Mouse (Mus musculus): ENCODE results near the gene Stat6. TPM values are rescaled to one million over a fixed set of nuclear protein-coding genes. Genes with fewer than 3 reads are reported as not detected.

Stat6 gene
- polyA plus RNA-seq, 1 experiment from 2014 or later, result 6.8 TPM

DNA sequence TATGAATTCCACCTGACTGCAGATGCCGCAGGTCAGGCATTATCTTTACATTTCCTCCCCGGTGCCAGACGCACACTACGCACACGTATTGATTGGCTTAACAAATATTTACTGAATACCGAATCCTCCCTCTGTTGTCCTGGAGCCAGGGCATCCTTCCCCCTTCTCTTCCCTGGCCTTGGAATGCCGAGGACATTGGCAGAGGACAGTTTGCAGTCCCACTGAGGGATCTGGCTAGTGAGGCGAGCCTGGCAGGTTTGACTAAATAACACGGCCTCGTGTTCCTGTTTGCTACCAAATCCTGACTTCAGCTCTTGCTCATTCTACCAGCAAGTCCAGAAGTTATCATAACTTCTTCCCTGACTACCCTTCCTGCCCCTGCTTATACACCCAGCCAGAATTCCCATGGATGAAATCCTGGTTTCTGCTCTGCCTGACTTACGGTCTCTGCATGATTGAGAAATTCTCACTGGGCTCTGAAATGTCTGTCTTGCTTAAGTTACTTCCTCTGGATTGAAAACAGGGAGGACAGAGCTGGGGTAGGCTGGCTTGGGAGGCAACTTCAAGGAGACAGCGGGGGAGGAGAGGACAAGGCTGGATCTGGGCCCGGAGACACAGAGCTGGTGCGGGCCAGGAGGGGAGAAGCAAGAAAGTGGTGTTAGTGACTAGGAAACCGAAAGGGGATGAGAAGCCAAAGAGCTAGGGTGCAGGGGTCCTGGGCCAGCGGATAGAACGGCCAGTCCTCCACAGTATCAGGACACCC, 42.8 kb upstream of the Stat6 start:
- DNase-seq (ENCODE audit: low spot score), result no peak
- Histone ChIP-seq H3K9ac (ENCODE audit: low read length) (no peak overlapping the region), H3K36me3 (ENCODE audit: control insufficient read depth, insufficient read depth, low read length) (no peaks in the 10 kb centered on the region; the same call in 1 of the 2 replicates), H3K27ac (ENCODE audit: low read depth, low read length) (no peak overlapping the region; the same call in 1 of the 2 replicates), H3K4me1 (replicated peaks; ENCODE audit: control insufficient read depth, insufficient read depth, low read length) (no peaks in the 10 kb centered on the region; the same call in 1 of the 2 replicates), H3K4me2 (ENCODE audit: low read depth, low read length, severe bottlenecking) (no peak overlapping the region), H3K27me3 (ENCODE audit: control insufficient read depth, insufficient read depth, low read length) (no peaks in the 10 kb centered on the region), H3K4me3 (ENCODE audit: low read depth, low read length) (no peak overlapping the region), H3K9me3 (ENCODE audit: control insufficient read depth, low read length) (no peaks in the 10 kb centered on the region)
- no peak for ATAC-seq (replicated peaks; ENCODE audit: low FRiP score)
- 74% methylated on average over 17 of the region's 17 CpGs for WGBS

DNA sequence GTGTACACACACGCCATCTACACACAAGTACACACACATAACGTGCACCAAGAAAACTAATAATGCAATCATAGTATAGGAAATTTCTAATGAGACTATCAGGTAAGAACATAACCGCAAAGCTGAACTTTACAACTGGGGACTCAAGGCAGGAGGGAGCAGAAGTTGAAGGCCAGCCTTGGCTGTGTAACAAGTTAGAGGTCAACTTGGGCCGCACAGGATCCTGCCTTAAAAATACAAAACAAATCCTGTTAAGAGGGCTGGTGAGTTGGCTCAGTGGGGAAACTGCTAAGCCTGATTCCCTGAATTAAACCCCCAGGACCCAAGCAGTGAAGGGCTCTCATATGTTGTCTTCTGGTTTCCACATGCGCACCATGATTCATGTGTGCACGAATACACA, 40.6 kb upstream of the Stat6 start:
- H3K27me3 ChIP-seq (ENCODE audit: control insufficient read depth, insufficient read depth, low read length), result no peaks in the 10 kb centered on the region
- H3K4me3 ChIP-seq (ENCODE audit: low read depth, low read length), result no peak overlapping the region
- H3K9ac ChIP-seq (ENCODE audit: low read length), result no peak overlapping the region
- no peak overlapping the region for H3K27ac ChIP-seq (ENCODE audit: low read depth, low read length)
- DNase-seq (ENCODE audit: low spot score), result no peak
- H3K4me1 ChIP-seq (replicated peaks; ENCODE audit: control insufficient read depth, insufficient read depth, low read length), result no peaks in the 10 kb centered on the region
- no peaks in the 10 kb centered on the region; the same call in none of the 2 replicates for H3K36me3 ChIP-seq (ENCODE audit: control insufficient read depth, insufficient read depth, low read length)
- no peaks in the 10 kb centered on the region for H3K9me3 ChIP-seq (ENCODE audit: control insufficient read depth, low read length)
- ATAC-seq (replicated peaks; ENCODE audit: low FRiP score), result no peak
- no peak overlapping the region for H3K4me2 ChIP-seq (ENCODE audit: low read depth, low read length, severe bottlenecking)
- whole genome bisulfite sequencing, result 92% methylated on average over 6 of the region's 6 CpGs

DNA sequence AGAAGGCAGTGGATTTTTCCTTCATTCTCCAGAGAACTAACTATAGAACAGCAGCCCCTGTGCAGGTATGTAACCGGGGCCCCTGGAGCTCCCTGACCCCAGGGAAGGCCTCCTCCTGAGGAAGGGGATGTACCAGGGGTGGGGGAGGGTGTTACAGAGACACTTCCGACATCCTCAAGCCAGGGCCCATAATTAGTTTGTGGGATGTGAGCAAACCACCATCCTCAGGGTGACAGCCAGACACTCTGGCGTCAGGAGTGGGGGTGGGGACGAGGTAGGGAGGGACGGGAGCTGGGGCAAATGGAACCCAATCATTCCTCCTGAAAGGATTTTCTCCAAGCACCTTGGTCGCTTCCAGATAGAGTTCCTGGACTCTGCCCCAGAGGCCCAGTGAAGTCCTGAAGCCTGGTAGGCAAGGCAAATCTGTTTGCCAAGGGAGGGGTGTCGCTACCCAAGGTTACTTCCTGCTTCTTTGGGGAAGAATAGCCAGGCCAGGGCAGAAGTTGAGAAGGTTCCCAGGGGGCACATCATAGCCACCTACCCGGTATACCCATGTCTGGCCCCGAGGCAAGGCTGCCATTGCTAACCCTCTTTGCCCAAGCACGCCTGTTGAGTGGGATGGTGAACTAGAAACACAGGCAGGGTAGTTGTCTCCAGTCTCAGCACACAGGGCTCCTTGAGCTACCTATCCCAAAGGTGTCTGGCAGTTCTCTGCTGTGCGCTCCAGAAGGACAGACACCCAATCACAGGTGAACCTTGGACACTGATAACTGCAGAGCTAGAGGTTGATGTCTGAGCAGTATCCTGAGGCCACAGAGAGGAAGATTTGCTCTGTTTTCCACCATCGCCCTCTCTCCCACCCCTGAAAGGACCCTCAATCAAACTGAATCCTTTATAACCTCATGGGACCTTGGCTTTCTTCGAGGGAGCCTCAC, 39.1 kb upstream of the Stat6 start:
- DNase-seq (ENCODE audit: low spot score) (no peak), ATAC-seq (replicated peaks; ENCODE audit: low FRiP score) (no peak)
- no peak overlapping the region for H3K9ac ChIP-seq (ENCODE audit: low read length)
- H3K27ac ChIP-seq (ENCODE audit: low read depth, low read length), result no peak overlapping the region
- WGBS, result 80% methylated on average over 13 of the region's 13 CpGs
- H3K27me3 ChIP-seq (ENCODE audit: control insufficient read depth, insufficient read depth, low read length), result no peaks in the 10 kb centered on the region
- no peak overlapping the region for H3K4me2 ChIP-seq (ENCODE audit: low read depth, low read length, severe bottlenecking)
- H3K4me3 ChIP-seq (ENCODE audit: low read depth, low read length), result no peak overlapping the region
- H3K36me3 ChIP-seq (ENCODE audit: control insufficient read depth, insufficient read depth, low read length), result no peaks in the 10 kb centered on the region; the same call in none of the 2 replicates
- no peaks in the 10 kb centered on the region for H3K4me1 ChIP-seq (replicated peaks; ENCODE audit: control insufficient read depth, insufficient read depth, low read length)
- H3K9me3 ChIP-seq (ENCODE audit: control insufficient read depth, low read length), result no peaks in the 10 kb centered on the region

DNA sequence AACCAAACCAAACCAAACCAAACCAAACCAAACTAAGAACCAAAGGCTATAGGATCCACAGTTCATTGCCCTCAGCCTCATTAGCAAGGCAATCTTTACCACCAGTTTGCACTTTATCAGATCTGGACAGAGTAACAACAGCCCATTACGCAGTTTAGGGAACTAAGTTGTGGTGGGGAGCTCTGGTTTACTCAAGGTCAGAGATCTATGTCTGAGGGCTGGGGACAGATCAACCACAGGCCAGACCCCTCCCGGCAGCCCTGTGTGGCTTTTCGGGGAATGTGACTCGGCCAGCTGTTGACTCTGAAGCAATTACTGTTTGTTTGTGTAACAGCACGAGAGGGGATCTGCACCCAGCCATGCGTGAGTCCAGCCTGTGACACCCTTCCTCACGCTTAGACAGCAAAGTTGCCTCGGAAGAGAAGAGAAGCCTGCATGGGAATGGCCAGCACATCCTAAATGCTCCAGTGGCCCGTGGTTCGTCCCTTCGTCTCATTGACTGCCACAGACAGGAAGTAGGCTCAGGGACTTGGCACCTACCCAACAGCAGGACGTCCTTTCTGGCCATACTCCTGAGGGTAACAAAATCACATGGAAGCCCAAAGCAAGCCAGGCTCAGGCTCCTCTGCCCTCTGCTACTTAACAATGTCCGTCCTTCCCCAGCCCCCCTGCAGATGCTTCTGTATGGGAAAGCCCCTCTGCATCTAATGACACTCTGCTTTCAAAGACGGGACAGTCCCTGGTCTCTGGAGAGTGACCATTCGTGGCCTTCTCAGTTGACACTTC, 38.1 kb upstream of the Stat6 start:
- no peaks in the 10 kb centered on the region for H3K27me3 ChIP-seq (ENCODE audit: control insufficient read depth, insufficient read depth, low read length)
- ATAC-seq (replicated peaks; ENCODE audit: low FRiP score), result no peak
- DNase-seq (ENCODE audit: low spot score), result no peak
- peaks cover 1% of the 10 kb centered on the region for H3K36me3 ChIP-seq (ENCODE audit: control insufficient read depth, insufficient read depth, low read length)
- no peaks in the 10 kb centered on the region for H3K4me1 ChIP-seq (replicated peaks; ENCODE audit: control insufficient read depth, insufficient read depth, low read length)
- H3K4me3 ChIP-seq (ENCODE audit: low read depth, low read length), result no peak overlapping the region
- H3K9ac ChIP-seq (ENCODE audit: low read length), result no peak overlapping the region
- WGBS, result 79% methylated on average over 15 of the region's 15 CpGs
- no peaks in the 10 kb centered on the region for H3K9me3 ChIP-seq (ENCODE audit: control insufficient read depth, low read length)
- H3K27ac ChIP-seq (ENCODE audit: low read depth, low read length), result no peak overlapping the region
- H3K4me2 ChIP-seq (ENCODE audit: low read depth, low read length, severe bottlenecking), result no peak overlapping the region

DNA sequence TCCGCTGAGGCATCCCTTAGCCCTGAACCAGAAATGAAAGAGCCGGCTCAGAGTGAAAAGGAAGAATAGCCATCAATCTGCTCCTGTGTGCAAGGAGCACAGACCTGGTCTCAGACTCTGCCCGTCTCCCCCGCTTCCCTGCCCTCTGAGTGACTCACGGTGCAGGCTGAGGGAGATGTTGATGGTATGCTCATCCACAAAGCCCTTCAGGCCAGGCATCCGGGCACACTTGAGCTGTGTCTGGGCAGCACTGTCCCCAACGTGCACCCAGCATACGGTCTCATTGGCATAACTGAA, 37.6 kb upstream of the Stat6 start:
- H3K4me3 ChIP-seq (ENCODE audit: low read depth, low read length), result no peak overlapping the region
- WGBS, result 91% methylated on average over 8 of the region's 8 CpGs
- H3K9ac ChIP-seq (ENCODE audit: low read length), result no peak overlapping the region
- H3K27me3 ChIP-seq (ENCODE audit: control insufficient read depth, insufficient read depth, low read length), result no peaks in the 10 kb centered on the region
- H3K4me2 ChIP-seq (ENCODE audit: low read depth, low read length, severe bottlenecking), result no peak overlapping the region
- H3K36me3 ChIP-seq (ENCODE audit: control insufficient read depth, insufficient read depth, low read length), result peaks cover 5% of the 10 kb centered on the region
- no peak overlapping the region for H3K27ac ChIP-seq (ENCODE audit: low read depth, low read length)
- H3K9me3 ChIP-seq (ENCODE audit: control insufficient read depth, low read length), result no peaks in the 10 kb centered on the region
- no peaks in the 10 kb centered on the region for H3K4me1 ChIP-seq (replicated peaks; ENCODE audit: control insufficient read depth, insufficient read depth, low read length)
- no peak for DNase-seq (ENCODE audit: low spot score)
- no peak for ATAC-seq (replicated peaks; ENCODE audit: low FRiP score)

DNA sequence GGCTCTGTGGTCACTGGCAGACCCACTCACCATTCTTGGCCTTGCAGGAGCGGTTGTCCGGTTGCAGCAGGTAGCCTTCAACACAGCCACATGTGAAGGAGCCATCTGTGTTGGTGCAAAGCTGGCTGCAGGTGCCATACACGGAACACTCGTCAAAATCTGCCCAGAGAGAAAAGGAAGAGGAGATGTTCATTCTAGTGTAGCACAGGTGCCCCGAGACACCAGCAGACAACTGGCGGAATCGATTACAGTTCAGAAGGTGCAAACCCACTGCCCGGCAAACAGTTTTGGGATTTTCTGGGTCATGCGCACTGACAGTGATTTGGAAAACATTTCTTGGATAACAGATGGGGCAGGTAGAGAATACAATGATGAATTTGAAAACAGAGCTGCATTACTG, 37.0 kb upstream of the Stat6 start:
- Histone ChIP-seq H3K9ac (ENCODE audit: low read length) (no peak overlapping the region), H3K27me3 (ENCODE audit: control insufficient read depth, insufficient read depth, low read length) (no peaks in the 10 kb centered on the region), H3K9me3 (ENCODE audit: control insufficient read depth, low read length) (no peaks in the 10 kb centered on the region), H3K4me3 (ENCODE audit: low read depth, low read length) (no peak overlapping the region), H3K36me3 (ENCODE audit: control insufficient read depth, insufficient read depth, low read length) (peaks cover 5% of the 10 kb centered on the region), H3K27ac (ENCODE audit: low read depth, low read length) (no peak overlapping the region), H3K4me2 (ENCODE audit: low read depth, low read length, severe bottlenecking) (no peak overlapping the region), H3K4me1 (replicated peaks; ENCODE audit: control insufficient read depth, insufficient read depth, low read length) (no peaks in the 10 kb centered on the region)
- ATAC-seq (replicated peaks; ENCODE audit: low FRiP score), result no peak
- no peak for DNase-seq (ENCODE audit: low spot score)
- WGBS, result 94% methylated on average over 9 of the region's 9 CpGs

DNA sequence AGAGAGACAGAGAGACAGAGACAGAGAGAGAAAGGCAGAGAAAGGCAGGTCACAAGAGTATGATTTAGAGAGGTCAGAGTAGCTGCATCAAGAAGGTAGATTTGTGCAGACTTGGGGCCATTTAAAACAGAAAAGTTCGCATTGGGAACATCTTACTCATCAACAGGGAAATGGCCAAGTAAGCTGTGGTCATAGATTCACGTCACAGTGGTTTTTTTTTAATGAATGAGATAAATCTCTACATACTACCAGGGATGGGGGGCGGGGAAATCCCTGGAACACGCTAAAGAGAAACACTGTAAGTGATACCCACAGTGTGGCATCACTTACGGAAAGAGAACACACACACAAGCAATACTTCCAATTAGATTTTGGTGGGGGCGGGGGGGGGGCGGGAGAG, 35.7 kb upstream of the Stat6 start:
- Histone ChIP-seq H3K36me3 (ENCODE audit: control insufficient read depth, insufficient read depth, low read length) (peaks cover 10% of the 10 kb centered on the region), H3K4me2 (ENCODE audit: low read depth, low read length, severe bottlenecking) (no peak overlapping the region), H3K4me3 (ENCODE audit: low read depth, low read length) (no peak overlapping the region), H3K4me1 (replicated peaks; ENCODE audit: control insufficient read depth, insufficient read depth, low read length) (no peaks in the 10 kb centered on the region), H3K27me3 (ENCODE audit: control insufficient read depth, insufficient read depth, low read length) (no peaks in the 10 kb centered on the region), H3K9me3 (ENCODE audit: control insufficient read depth, low read length) (no peaks in the 10 kb centered on the region), H3K9ac (ENCODE audit: low read length) (no peak overlapping the region), H3K27ac (ENCODE audit: low read depth, low read length) (no peak overlapping the region)
- WGBS, result 92% methylated on average over 7 of the region's 7 CpGs
- DNase-seq (ENCODE audit: low spot score) (no peak), ATAC-seq (replicated peaks; ENCODE audit: low FRiP score) (no peak)

DNA sequence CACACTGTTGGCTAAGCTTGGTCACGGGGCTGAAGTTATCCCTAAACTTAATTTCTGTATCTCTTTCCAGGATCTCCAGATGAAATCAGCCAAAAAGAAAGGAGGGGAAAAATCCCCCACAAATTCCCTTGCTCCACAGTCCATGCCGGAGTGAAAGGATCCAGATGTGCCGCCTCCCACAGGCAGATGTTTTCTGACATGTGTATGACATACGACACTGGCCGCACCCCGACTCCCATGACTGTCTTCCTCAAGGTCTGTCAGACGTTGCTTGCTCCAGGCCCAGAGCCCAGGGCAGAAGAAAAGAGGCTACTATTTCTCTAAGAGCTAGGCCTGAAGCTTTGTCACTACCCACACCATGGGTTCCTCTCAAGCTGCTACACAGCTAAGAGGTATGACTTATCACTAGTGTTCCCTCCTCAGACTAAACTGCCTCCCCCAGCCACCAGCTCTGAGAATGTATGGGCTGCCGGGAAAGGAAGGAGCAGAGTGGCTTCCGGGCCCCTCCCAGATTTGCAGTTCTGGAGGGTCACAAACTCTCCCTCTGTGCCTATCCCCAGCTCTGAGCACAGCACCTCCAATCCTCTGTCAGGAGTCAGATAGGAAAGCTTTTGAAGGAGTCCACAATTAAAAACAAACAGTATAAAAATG, 33.2 kb upstream of the Stat6 start:
- WGBS, result 82% methylated on average over 9 of the region's 9 CpGs
- Histone ChIP-seq H3K27me3 (ENCODE audit: control insufficient read depth, insufficient read depth, low read length) (no peaks in the 10 kb centered on the region), H3K4me1 (replicated peaks; ENCODE audit: control insufficient read depth, insufficient read depth, low read length) (peaks cover 2% of the 10 kb centered on the region; the same call in 1 of the 2 replicates), H3K4me2 (ENCODE audit: low read depth, low read length, severe bottlenecking) (no peak overlapping the region), H3K4me3 (ENCODE audit: low read depth, low read length) (no peak overlapping the region), H3K9me3 (ENCODE audit: control insufficient read depth, low read length) (no peaks in the 10 kb centered on the region), H3K9ac (ENCODE audit: low read length) (no peak overlapping the region), H3K36me3 (ENCODE audit: control insufficient read depth, insufficient read depth, low read length) (peaks cover 11% of the 10 kb centered on the region), H3K27ac (ENCODE audit: low read depth, low read length) (no peak overlapping the region)
- DNase-seq (ENCODE audit: low spot score) (no peak), ATAC-seq (replicated peaks; ENCODE audit: low FRiP score) (no peak)

All from forebrain, embryonic 11.5 days (tissue).